Mouse (Mus musculus): ENCODE results near the gene Mmp25. TPM values are rescaled to one million over a fixed set of nuclear protein-coding genes. Genes with fewer than 3 reads are reported as not detected.

Gene Mmp25
- 4.7 and 4.9 TPM in 2 replicates for total RNA-seq (2012; rRNA removed)

- H3K4me1 ChIP-seq (ENCODE audit: control insufficient read depth in 2 of 2, insufficient read depth in 2 of 2, low read length in 2 of 2, poor library complexity in 1 of 2) = peaks cover 1 to 18% of the 10 kb centered on the region in 2 experiments; a peak in 2 of 4 replicates
- no peaks in the 10 kb centered on the region for H3K9me3 ChIP-seq (ENCODE audit: control insufficient read depth, insufficient read depth, low read depth, low read length)
- TF ChIP-seq HCFC1 (IDR thresholded peaks at IDR 0.05; ENCODE audit: borderline replicate concordance, insufficient read depth, low read length) (no peak), ZC3H11A (IDR thresholded peaks at IDR 0.05; ENCODE audit: borderline replicate concordance, low read depth, low read length) (no peak), MAFK (IDR thresholded peaks at IDR 0.05; ENCODE audit: insufficient read depth, low read depth, low read length) (no peak), ZNF384 (IDR thresholded peaks at IDR 0.05; ENCODE audit: low read depth, low read length) (no peak), CHD2 (IDR thresholded peaks at IDR 0.05; ENCODE audit: low read depth, low read length) (no peak)
- H3K27ac ChIP-seq (ENCODE audit: insufficient read depth, low read depth, low read length, poor library complexity, severe bottlenecking) = 0 out of 2 replicates have a peak within 1 kb of the TSS, but pooled peaks have one; percentile 7
- DNase-seq (ENCODE audit: low read depth, low spot score) = no peak
- peaks cover 2% of the 10 kb centered on the region; the same call in 1 of the 2 replicates for H3K36me3 ChIP-seq (ENCODE audit: control insufficient read depth, insufficient read depth, low read length, poor library complexity, severe bottlenecking)
- H3K4me3 ChIP-seq (ENCODE audit: insufficient read depth in 1 of 2, low read depth in 1 of 2, low read length in 2 of 2, poor library complexity in 1 of 2, severe bottlenecking in 1 of 2) = peak within 1 kb of the TSS; percentile 58 to 72
- H3K9ac ChIP-seq (ENCODE audit: insufficient read depth, low read depth, low read length, poor library complexity, severe bottlenecking) = peak within 1 kb of the TSS; percentile 63
- in situ Hi-C loops (cut with MboI; ENCODE audit: low sequenced_read_pairs in 2 of 2, unreplicated experiment in 2 of 2) = no loop called here
Observed at GRCm38 (mm10) chr17:23644613-23645495, at the start of gene Mmp25. TSS of gene Mmp25 (minus strand) at chr17:23645277.

DNA sequence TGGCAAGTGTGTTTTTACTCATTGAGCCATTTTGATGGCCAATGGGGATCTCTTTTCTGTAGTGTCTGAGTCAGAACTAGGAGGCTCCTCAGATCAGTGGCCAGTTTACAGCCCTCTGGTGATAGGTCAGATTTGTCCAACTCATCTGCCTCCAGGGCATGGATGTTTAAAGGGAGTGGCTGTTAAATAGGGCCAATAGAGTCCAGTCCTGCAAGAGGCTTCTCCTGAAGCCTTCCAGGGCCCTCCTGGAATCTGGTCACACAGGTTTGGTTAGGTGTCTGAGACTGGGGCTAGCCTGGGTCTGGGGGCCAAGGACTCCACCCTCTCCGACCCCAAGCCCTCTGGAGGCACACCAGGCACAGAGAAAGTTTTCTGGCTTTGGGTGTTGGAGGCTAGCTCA is 49.4 kb upstream of the Mmp25 start:
- peaks cover 2 to 27% of the 10 kb centered on the region in 2 experiments; a peak in 3 of 4 replicates for H3K4me1 ChIP-seq (ENCODE audit: control insufficient read depth in 2 of 2, insufficient read depth in 2 of 2, low read length in 2 of 2, poor library complexity in 1 of 2)
- no peaks in the 10 kb centered on the region for H3K36me3 ChIP-seq (ENCODE audit: control insufficient read depth, insufficient read depth, low read length, poor library complexity, severe bottlenecking)
- no peak for DNase-seq (ENCODE audit: low read depth, low spot score)
- peak overlapping the region; percentile 64; the same call in 1 of the 2 replicates for H3K27ac ChIP-seq (ENCODE audit: insufficient read depth, low read depth, low read length, poor library complexity, severe bottlenecking)
- no peaks in the 10 kb centered on the region for H3K9me3 ChIP-seq (ENCODE audit: control insufficient read depth, insufficient read depth, low read depth, low read length)
- TF ChIP-seq CHD2 (IDR thresholded peaks at IDR 0.05; ENCODE audit: low read depth, low read length) (no peak), ZNF384 (IDR thresholded peaks at IDR 0.05; ENCODE audit: low read depth, low read length) (no peak), ZC3H11A (IDR thresholded peaks at IDR 0.05; ENCODE audit: borderline replicate concordance, low read depth, low read length) (no peak), MAFK (IDR thresholded peaks at IDR 0.05; ENCODE audit: insufficient read depth, low read depth, low read length) (no peak), HCFC1 (IDR thresholded peaks at IDR 0.05; ENCODE audit: borderline replicate concordance, insufficient read depth, low read length) (no peak)
- no peak overlapping the region for H3K4me3 ChIP-seq (ENCODE audit: insufficient read depth in 1 of 2, low read depth in 1 of 2, low read length in 2 of 2, poor library complexity in 1 of 2, severe bottlenecking in 1 of 2)
- in situ Hi-C loops (cut with MboI; ENCODE audit: low sequenced_read_pairs in 2 of 2, unreplicated experiment in 2 of 2) = no loop called here
- no peak overlapping the region for H3K9ac ChIP-seq (ENCODE audit: insufficient read depth, low read depth, low read length, poor library complexity, severe bottlenecking)

DNA sequence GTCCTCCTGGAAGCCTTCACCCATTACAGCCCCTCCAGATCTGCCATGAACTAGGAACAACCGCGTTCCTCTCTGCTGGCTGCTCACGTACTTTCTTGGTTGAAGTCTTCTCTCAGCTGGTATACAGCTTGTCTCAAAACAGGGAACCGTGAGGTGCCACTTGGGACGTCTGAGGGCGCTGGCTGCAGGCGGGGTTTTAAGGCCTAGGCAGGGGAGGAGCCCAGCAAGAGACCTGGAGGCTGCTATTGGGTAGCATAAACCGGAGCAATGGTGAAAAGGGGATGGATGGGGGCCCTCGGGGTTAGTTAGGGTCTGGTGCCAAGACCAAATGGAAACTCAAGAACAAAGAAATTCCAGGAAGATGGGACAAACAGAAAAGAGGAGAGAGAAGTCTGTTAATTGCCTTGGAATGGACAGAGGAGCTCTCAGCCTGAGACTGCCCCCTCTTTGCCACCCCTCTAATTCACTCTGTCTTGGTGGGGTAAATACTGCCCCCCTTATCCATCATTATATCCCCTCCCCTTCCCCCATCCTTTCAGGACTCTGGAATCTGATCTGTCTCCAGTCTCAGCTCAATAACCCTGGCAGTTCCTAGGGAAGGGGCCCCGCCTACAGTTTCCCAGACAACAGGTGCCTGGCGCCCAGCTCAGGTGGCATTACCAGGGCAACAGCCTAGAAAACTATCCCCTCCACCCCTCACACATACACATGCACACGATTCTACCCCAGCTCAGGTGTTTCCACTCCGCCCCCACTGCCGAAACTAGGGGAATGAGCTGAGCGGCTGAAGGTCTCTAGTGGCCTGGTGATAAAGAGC is 39.0 kb upstream of the Mmp25 start, which contains the start of gene Cldn9:
Gene Cldn9, minus strand, starts transcription at position 171 of the 817 bp plus-strand sequence.
- Histone ChIP-seq H3K4me1 (ENCODE audit: control insufficient read depth in 2 of 2, insufficient read depth in 2 of 2, low read length in 2 of 2, poor library complexity in 1 of 2) (peaks cover 5 to 35% of the 10 kb centered on the region in 2 experiments), H3K36me3 (ENCODE audit: control insufficient read depth, insufficient read depth, low read length, poor library complexity, severe bottlenecking) (peaks cover 6% of the 10 kb centered on the region; the same call in 1 of the 2 replicates), H3K27ac (ENCODE audit: insufficient read depth, low read depth, low read length, poor library complexity, severe bottlenecking) (no peak within 1 kb of the TSS), H3K9me3 (ENCODE audit: control insufficient read depth, insufficient read depth, low read depth, low read length) (no peaks in the 10 kb centered on the region), H3K4me3 (ENCODE audit: insufficient read depth in 1 of 2, low read depth in 1 of 2, low read length in 2 of 2, poor library complexity in 1 of 2, severe bottlenecking in 1 of 2) (peak within 1 kb of the TSS; percentile 18 to 49), H3K9ac (ENCODE audit: insufficient read depth, low read depth, low read length, poor library complexity, severe bottlenecking) (peak within 1 kb of the TSS; percentile 26; the same call in 1 of the 2 replicates)
- in situ Hi-C loops (cut with MboI; ENCODE audit: low sequenced_read_pairs in 2 of 2, unreplicated experiment in 2 of 2) = no loop called here
- DNase-seq (ENCODE audit: low read depth, low spot score) = no peak
- TF ChIP-seq HCFC1 (IDR thresholded peaks at IDR 0.05; ENCODE audit: borderline replicate concordance, insufficient read depth, low read length) (no peak), ZNF384 (IDR thresholded peaks at IDR 0.05; ENCODE audit: low read depth, low read length) (no peak), CHD2 (IDR thresholded peaks at IDR 0.05; ENCODE audit: low read depth, low read length) (no peak), MAFK (IDR thresholded peaks at IDR 0.05; ENCODE audit: insufficient read depth, low read depth, low read length) (no peak), ZC3H11A (IDR thresholded peaks at IDR 0.05; ENCODE audit: borderline replicate concordance, low read depth, low read length) (no peak)

- Histone ChIP-seq H3K27ac (ENCODE audit: insufficient read depth, low read depth, low read length, poor library complexity, severe bottlenecking) (no peak overlapping the region), H3K4me3 (ENCODE audit: insufficient read depth in 1 of 2, low read depth in 1 of 2, low read length in 2 of 2, poor library complexity in 1 of 2, severe bottlenecking in 1 of 2) (peak overlapping the region; percentile 18 to 49), H3K9me3 (ENCODE audit: control insufficient read depth, insufficient read depth, low read depth, low read length) (no peaks in the 10 kb centered on the region), H3K4me1 (ENCODE audit: control insufficient read depth in 2 of 2, insufficient read depth in 2 of 2, low read length in 2 of 2, poor library complexity in 1 of 2) (peaks cover 5 to 37% of the 10 kb centered on the region in 2 experiments), H3K9ac (ENCODE audit: insufficient read depth, low read depth, low read length, poor library complexity, severe bottlenecking) (peak overlapping the region; percentile 26; the same call in 1 of the 2 replicates), H3K36me3 (ENCODE audit: control insufficient read depth, insufficient read depth, low read length, poor library complexity, severe bottlenecking) (peaks cover 6% of the 10 kb centered on the region; the same call in 1 of the 2 replicates)
- DNase-seq (ENCODE audit: low read depth, low spot score) = no peak
- in situ Hi-C loops (cut with MboI; ENCODE audit: low sequenced_read_pairs in 2 of 2, unreplicated experiment in 2 of 2) = no loop called here
- TF ChIP-seq ZNF384 (IDR thresholded peaks at IDR 0.05; ENCODE audit: low read depth, low read length) = no peak
- no peak for TF ChIP-seq ZC3H11A (IDR thresholded peaks at IDR 0.05; ENCODE audit: borderline replicate concordance, low read depth, low read length)
- TF ChIP-seq CHD2 (IDR thresholded peaks at IDR 0.05; ENCODE audit: low read depth, low read length) = no peak
- no peak for TF ChIP-seq HCFC1 (IDR thresholded peaks at IDR 0.05; ENCODE audit: borderline replicate concordance, insufficient read depth, low read length)
- TF ChIP-seq MAFK (IDR thresholded peaks at IDR 0.05; ENCODE audit: insufficient read depth, low read depth, low read length) = no peak
Observed at GRCm38 (mm10) chr17:23683226-23683625, 38.1 kb upstream of the Mmp25 start.

Measured in ES-E14 (cell line).